Mouse (Mus musculus): ENCODE results near the gene Trip10. TPM values are rescaled to one million over a fixed set of nuclear protein-coding genes. Genes with fewer than 3 reads are reported as not detected.

Trip10 gene
- polyA plus RNA-seq, 1 experiment from 2014 or later, result 42.1 TPM

DNA sequence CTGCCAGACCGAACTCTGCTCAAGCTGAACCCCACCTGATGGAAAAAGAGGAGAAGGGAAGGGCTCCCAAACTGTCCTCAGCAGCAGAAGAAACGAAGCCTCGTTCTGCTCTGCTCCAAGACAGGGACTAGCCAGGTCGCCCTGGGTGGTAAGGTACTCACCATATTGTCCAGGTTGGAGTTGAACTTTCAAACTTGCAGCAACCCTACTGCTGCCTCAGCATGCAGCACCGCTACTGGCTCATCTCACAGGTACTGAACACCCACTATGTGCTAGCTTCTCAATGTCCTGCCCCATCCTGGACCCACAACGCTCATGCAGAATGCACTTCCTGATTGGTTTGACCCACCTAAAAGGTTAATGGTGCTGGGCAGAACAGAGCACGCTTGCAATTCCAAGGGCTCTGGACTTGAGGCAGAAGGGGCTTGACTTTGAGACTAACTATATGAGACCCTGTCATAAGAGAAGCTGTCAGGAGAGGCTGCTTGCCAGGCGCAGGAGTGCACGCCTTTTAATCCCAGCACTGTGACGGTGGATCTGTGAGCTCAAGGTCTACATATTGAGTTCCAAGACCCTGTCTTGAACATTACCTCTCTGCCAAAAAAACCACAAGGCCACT is 3.8 kb upstream of the Trip10 start:
- Histone ChIP-seq H3K4me3 (no peak overlapping the region), H3K9me3 (replicated peaks) (no peaks in the 10 kb centered on the region)
- 91% methylated on average over 10 of the region's 10 CpGs for WGBS

DNA sequence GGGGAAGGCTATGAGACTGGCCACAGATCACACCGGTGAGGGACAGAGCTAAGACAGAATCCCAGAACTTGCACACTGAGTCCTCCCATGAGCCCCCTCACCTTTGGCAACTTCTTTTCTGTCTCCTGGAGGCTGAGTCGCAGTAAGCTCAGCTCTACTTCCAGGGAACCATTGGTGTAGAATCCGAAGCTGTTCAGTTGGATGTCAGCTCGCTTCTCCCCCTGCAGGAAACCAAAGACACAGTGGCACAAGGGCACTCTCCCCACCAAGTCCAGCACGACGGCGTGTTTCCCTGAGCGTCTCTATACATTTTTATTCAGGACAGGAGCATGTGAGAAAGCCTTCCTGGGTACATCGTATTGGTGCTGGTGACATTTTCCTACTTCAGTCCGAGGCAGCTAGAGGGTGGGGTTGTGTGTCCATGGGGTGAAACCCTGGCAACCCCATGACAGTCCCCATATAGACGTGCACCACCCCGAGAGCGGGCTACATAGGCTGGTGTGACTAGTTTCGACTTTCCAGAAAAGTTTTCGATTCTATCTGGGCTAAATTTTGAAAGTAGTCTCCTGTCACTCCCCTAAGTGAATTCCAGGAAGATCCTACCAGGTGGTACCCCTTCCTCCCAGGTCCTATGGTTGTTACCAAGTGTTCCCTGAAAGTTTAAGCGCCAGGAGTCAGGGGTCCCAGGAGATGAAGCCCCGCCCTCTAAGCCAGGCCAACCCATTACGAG is 2.4 kb upstream of the Trip10 start:
- Histone ChIP-seq H3K4me1 (peaks cover 38% of the 10 kb centered on the region), H3K27me3 (ENCODE audit: low read depth, poor library complexity, severe bottlenecking) (no peaks in the 10 kb centered on the region), H3K4me3 (peak overlapping the region; percentile 81), H3K27ac (replicated peaks) (peak overlapping the region; percentile 95), H3K36me3 (peaks cover 27% of the 10 kb centered on the region), H3K9me3 (replicated peaks) (no peaks in the 10 kb centered on the region)
- DNase-seq (ENCODE audit: low spot score), result peak; percentile 23
- WGBS, result 4% methylated on average over 18 of the region's 18 CpGs

More for the DNA sequence above, 3.8 kb upstream of the Trip10 start:
- Histone ChIP-seq H3K4me1 (peaks cover 29% of the 10 kb centered on the region), H3K36me3 (peaks cover 32% of the 10 kb centered on the region), H3K27ac (replicated peaks) (no peak overlapping the region), H3K27me3 (ENCODE audit: low read depth, poor library complexity, severe bottlenecking) (no peaks in the 10 kb centered on the region)
- no peak for DNase-seq (ENCODE audit: low spot score)

- peak; percentile 93 for DNase-seq (ENCODE audit: low spot score)
- Histone ChIP-seq H3K9me3 (replicated peaks) (no peaks in the 10 kb centered on the region), H3K27me3 (ENCODE audit: low read depth, poor library complexity, severe bottlenecking) (no peaks in the 10 kb centered on the region), H3K4me1 (peaks cover 38% of the 10 kb centered on the region), H3K27ac (replicated peaks) (peak overlapping the region; percentile 95), H3K4me3 (peak overlapping the region; percentile 81), H3K36me3 (peaks cover 19% of the 10 kb centered on the region)
- WGBS, result under 1% methylated on average over 46 of the region's 46 CpGs
Observed at GRCm38 (mm10) chr17:57247393-57248200, 1.7 kb upstream of the Trip10 start.

DNA sequence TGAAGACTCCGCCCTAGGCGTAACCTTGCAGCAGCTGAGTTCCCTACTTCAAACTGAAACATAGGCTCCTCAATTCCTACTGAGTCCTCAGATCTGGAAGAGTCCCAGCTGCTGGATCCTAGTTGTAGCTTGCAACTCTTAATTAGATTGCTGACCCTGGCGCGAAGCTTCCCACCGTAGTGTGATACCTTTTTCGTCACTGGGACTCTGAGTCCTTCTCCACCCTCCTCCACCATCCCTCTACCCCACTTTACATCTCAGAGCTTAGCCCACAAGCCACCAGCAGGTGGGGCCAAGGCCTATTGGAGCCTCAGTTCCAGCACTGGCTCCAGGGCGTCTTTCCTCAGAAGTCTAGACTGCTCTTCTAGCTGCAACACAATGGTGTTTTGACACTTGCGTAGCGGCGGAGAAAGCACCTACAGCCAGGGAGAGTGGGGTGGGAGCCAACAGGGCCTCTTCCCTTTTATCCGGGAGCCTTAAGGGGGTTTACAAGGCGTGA is 1.0 kb upstream of the Trip10 start, which contains the start of gene Gpr108:
Gene Gpr108 (minus strand): TSS at position 246 of the 499 bp plus-strand sequence.
- Histone ChIP-seq H3K36me3 (peaks cover 16% of the 10 kb centered on the region), H3K4me3 (peak within 1 kb of the TSS; percentile 81), H3K4me1 (peaks cover 38% of the 10 kb centered on the region), H3K27me3 (ENCODE audit: low read depth, poor library complexity, severe bottlenecking) (no peaks in the 10 kb centered on the region), H3K9me3 (replicated peaks) (no peaks in the 10 kb centered on the region), H3K27ac (replicated peaks) (peak within 1 kb of the TSS; percentile 95)
- DNase-seq (ENCODE audit: low spot score), result peak; percentile 85
- 1% methylated on average over 12 of the region's 12 CpGs for WGBS

- 13% methylated on average over 13 of the region's 13 CpGs for WGBS
- no peaks in the 10 kb centered on the region for H3K27me3 ChIP-seq (ENCODE audit: low read depth, poor library complexity, severe bottlenecking)
- peak overlapping the region; percentile 81 for H3K4me3 ChIP-seq
- peaks cover 21% of the 10 kb centered on the region for H3K36me3 ChIP-seq
- peak overlapping the region; percentile 95 for H3K27ac ChIP-seq (replicated peaks)
- no peaks in the 10 kb centered on the region for H3K9me3 ChIP-seq (replicated peaks)
- peaks cover 38% of the 10 kb centered on the region for H3K4me1 ChIP-seq
- DNase-seq (ENCODE audit: low spot score), result no peak
Observed at GRCm38 (mm10) chr17:57248771-57249170, 484 bp upstream of the Trip10 start.

DNA sequence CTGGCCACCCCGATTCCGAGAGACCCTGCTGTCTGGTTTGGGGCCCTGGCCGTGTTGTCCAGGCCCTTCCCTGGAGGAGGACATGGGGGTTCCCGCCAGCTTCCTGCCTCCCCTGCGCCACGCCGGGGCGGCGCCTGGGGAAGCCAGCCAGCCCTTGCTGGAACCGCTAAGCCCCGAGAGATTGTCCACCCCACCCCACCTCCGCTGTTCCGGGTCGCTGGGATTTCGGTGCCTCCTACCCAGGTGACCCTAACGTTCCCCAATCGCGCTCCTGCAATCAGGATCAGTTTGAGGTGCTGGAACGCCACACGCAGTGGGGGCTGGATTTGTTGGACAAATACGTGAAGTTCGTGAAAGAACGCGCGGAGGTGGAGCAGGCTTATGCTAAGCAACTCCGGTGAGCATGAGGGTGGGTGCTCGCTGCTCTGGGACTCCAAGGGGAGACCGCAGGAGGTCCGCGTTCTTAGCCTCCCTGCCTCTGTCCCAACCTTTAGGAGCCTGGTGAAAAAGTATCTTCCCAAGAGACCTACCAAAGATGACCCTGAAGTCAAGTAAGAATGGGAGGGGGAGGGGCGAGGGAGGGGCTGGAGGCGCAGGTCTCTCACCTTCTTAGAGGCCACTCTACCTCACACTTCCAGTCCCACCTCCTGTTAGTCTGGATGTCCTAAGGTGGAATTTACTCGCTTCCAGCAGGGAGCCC is 1.4 kb downstream of the Trip10 start:
- Histone ChIP-seq H3K4me1 (peaks cover 38% of the 10 kb centered on the region), H3K27ac (replicated peaks) (peak overlapping the region; percentile 95), H3K4me3 (peak overlapping the region; percentile 81), H3K36me3 (peaks cover 28% of the 10 kb centered on the region), H3K9me3 (replicated peaks) (no peaks in the 10 kb centered on the region), H3K27me3 (ENCODE audit: low read depth, poor library complexity, severe bottlenecking) (no peaks in the 10 kb centered on the region)
- peak; percentile 25 for DNase-seq (ENCODE audit: low spot score)
- 3% methylated on average over 33 of the region's 33 CpGs for WGBS

DNA sequence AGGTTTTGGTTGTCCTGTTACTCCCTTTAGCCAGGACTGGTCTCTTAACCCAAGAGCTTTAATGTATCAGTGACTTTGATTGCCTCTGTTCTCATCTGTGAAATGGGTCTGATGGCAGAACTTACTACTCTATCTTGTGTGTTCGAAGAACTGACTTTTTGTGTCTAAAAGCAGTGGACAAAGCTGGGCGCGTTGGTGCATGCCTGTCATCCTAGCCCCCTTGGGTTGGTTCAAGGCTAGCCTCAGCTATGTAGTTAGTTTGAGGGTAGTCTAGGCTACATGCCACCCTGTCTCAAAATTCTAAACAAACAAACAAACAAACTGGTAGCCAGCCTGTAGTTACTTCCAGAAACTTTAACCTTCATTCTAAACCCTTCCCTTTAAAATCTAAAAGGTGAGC is 2.2 kb downstream of the Trip10 start:
- WGBS, result 94% methylated on average over 3 of the region's 3 CpGs

GRCm38 (mm10) chr17:57253306-57253705 is 4.1 kb downstream of the Trip10 start:
- WGBS, result 82% methylated on average over 6 of the region's 6 CpGs
- DNase-seq (ENCODE audit: low spot score), result no peak
- H3K27me3 ChIP-seq (ENCODE audit: low read depth, poor library complexity, severe bottlenecking), result no peaks in the 10 kb centered on the region
- H3K36me3 ChIP-seq, result peaks cover 53% of the 10 kb centered on the region
- H3K9me3 ChIP-seq (replicated peaks), result no peaks in the 10 kb centered on the region
- no peak overlapping the region for H3K4me3 ChIP-seq
- peaks cover 26% of the 10 kb centered on the region for H3K4me1 ChIP-seq
- no peak overlapping the region for H3K27ac ChIP-seq (replicated peaks)

More for the DNA sequence above, 2.2 kb downstream of the Trip10 start:
- Histone ChIP-seq H3K4me1 (peaks cover 33% of the 10 kb centered on the region), H3K4me3 (peak overlapping the region; percentile 81; the same call in 1 of the 2 replicates), H3K27ac (replicated peaks) (no peak overlapping the region), H3K9me3 (replicated peaks) (no peaks in the 10 kb centered on the region), H3K36me3 (peaks cover 36% of the 10 kb centered on the region), H3K27me3 (ENCODE audit: low read depth, poor library complexity, severe bottlenecking) (no peaks in the 10 kb centered on the region)
- DNase-seq (ENCODE audit: low spot score), result no peak

GRCm38 (mm10) chr17:57255354-57255753 is 6.1 kb downstream of the Trip10 start:
- no peak overlapping the region for H3K27ac ChIP-seq (replicated peaks)
- DNase-seq (ENCODE audit: low spot score), result no peak
- no peak overlapping the region for H3K4me3 ChIP-seq
- no peaks in the 10 kb centered on the region for H3K27me3 ChIP-seq (ENCODE audit: low read depth, poor library complexity, severe bottlenecking)
- no peaks in the 10 kb centered on the region for H3K9me3 ChIP-seq (replicated peaks)
- 97% methylated on average over 14 of the region's 14 CpGs for WGBS
- peaks cover 74% of the 10 kb centered on the region for H3K36me3 ChIP-seq
- H3K4me1 ChIP-seq, result peaks cover 9% of the 10 kb centered on the region

DNA sequence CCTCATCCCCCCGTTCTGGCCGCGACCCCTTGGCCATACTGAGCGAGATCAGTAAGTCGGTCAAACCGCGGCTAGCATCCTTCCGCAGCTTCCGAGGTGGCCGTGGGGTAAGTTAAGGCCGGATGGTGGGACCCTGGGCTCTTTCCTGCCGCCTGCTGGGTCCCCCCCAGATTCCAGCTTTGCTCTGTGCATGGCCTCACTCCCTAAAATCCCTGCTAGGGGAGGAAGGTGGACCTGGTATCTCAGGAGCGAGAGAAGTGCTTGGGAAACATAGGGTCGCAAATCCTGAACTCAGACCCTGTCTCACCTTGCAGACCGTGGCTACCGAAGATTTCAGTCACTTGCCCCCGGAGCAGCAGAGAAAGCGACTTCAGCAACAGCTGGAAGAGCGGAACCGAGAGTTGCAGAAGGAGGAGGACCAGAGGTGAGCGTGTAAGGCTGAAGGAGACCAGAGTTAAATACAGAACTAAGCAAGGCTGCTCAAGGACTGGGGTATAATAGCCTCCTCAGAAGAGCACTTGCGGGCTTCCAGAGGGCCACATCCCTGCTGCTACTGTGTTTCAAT is 7.7 kb downstream of the Trip10 start:
- Histone ChIP-seq H3K27me3 (ENCODE audit: low read depth, poor library complexity, severe bottlenecking) (no peaks in the 10 kb centered on the region), H3K36me3 (peaks cover 90% of the 10 kb centered on the region), H3K27ac (replicated peaks) (no peak overlapping the region), H3K4me3 (no peak overlapping the region), H3K4me1 (no peaks in the 10 kb centered on the region), H3K9me3 (replicated peaks) (no peaks in the 10 kb centered on the region)
- 96% methylated on average over 22 of the region's 22 CpGs for WGBS
- DNase-seq (ENCODE audit: low spot score), result no peak

GRCm38 (mm10) chr17:57258191-57258590 is 8.9 kb downstream of the Trip10 start:
- no peak for DNase-seq (ENCODE audit: low spot score)
- peaks cover 99% of the 10 kb centered on the region for H3K36me3 ChIP-seq
- no peaks in the 10 kb centered on the region for H3K27me3 ChIP-seq (ENCODE audit: low read depth, poor library complexity, severe bottlenecking)
- no peak overlapping the region for H3K4me3 ChIP-seq
- 90% methylated on average over 3 of the region's 3 CpGs for WGBS
- no peak overlapping the region for H3K27ac ChIP-seq (replicated peaks)
- H3K4me1 ChIP-seq, result no peaks in the 10 kb centered on the region
- H3K9me3 ChIP-seq (replicated peaks), result no peaks in the 10 kb centered on the region

- H3K4me3 ChIP-seq, result no peak overlapping the region
- no peaks in the 10 kb centered on the region for H3K27me3 ChIP-seq (ENCODE audit: low read depth, poor library complexity, severe bottlenecking)
- peaks cover 95% of the 10 kb centered on the region for H3K36me3 ChIP-seq
- no peak for DNase-seq (ENCODE audit: low spot score)
- H3K4me1 ChIP-seq, result peaks cover under 1% of the 10 kb centered on the region
- WGBS, result 94% methylated on average over 8 of the region's 8 CpGs
- H3K27ac ChIP-seq (replicated peaks), result no peak overlapping the region
- no peaks in the 10 kb centered on the region for H3K9me3 ChIP-seq (replicated peaks)
Observed at GRCm38 (mm10) chr17:57259742-57260141, 10.5 kb downstream of the Trip10 start.
